Mouse (Mus musculus): ENCODE measurements around the gene Smcp. TPM values are rescaled to one million over a fixed set of nuclear protein-coding genes. Genes with fewer than 3 reads are reported as not detected.

Gene Smcp
- total RNA-seq, 1 experiment from 2014 or later = not detected

DNA sequence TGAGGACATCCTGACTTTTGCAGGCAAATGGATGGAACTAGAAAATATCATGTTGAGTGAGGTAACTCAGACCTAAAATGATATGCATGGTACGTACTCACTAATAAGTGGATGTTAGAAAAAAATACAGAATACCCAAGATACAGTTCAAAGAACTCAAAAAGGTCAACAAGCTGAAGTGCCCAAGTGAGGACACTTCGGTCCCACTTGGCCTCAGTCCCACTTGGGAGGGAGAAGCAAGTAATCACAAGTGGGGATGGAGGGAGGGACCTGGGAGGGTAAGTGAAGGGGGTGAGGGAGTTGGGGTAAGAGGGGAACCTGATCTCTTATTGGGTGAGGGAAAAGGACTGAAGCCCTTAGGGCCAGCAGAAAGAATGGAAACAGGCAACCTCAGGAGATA is 20.0 kb downstream of the Smcp start:
- ATAC-seq (replicated peaks in 1 of 2; ENCODE audit: insufficient read depth in 1 of 2, low FRiP score in 2 of 2, low TSS enrichment in 1 of 2, low read depth in 1 of 2, poor library complexity in 2 of 2, severe bottlenecking in 2 of 2) = no peak

DNA sequence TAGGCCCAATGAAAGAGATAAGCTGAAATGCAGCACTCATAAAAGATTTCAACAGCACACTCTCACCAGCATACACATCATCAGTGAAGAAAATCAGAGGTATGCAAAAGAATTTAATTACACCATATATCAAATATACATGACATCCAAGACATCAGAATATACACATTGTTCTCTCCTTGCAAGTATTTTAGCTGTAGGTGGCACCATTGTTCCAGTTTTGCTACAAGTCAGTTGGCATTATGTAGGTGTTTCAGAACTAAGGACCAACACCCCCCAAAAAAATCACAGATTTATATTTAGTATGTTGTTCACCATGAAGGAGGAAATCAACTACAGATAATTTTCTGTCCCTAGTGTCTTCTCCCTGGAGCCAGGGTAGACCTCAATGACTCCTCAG is 23.4 kb downstream of the Smcp start:
- ATAC-seq (replicated peaks in 1 of 2; ENCODE audit: insufficient read depth in 1 of 2, low FRiP score in 2 of 2, low TSS enrichment in 1 of 2, low read depth in 1 of 2, poor library complexity in 2 of 2, severe bottlenecking in 2 of 2) = no peak

DNA sequence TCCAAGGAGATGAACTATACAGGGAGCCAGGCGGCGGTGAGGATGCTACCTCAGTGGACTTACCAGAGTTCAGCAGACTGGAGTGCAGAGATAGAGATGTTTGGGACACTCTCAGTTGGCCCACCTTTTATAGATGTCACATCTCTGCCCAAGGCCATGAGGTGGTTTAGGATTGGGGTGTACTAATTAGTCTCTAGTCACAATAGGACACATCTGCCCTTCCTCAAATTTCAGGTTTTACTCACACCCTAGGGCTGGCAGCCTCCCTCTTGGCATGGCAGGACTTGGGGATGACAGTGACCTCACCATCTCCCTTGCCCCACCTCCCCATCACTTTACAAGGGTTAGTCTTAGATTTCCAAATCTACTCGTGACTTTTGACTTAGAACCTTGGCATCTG is 54.4 kb downstream of the Smcp start, which contains the start of gene 2310046K23Rik:
TSS of gene 2310046K23Rik (minus strand) at position 101 of the 400 bp plus-strand sequence.
- no peak for ATAC-seq (replicated peaks in 1 of 2; ENCODE audit: insufficient read depth in 1 of 2, low FRiP score in 2 of 2, low TSS enrichment in 1 of 2, low read depth in 1 of 2, poor library complexity in 2 of 2, severe bottlenecking in 2 of 2)

Other genes with a start within 250 kb of the Smcp start
- gene Sprr2d, start 249.9 kb downstream of the Smcp start, total RNA-seq (2017) = not detected in 2 replicates
- not detected in 2 replicates for gene Sprr2e, start 236.9 kb downstream of the Smcp start, total RNA-seq (2017)
- not detected in 2 replicates for gene Sprr2f, start 223.8 kb downstream of the Smcp start, total RNA-seq (2017)
- not detected in 2 replicates for gene Sprr2h, start 203.3 kb downstream of the Smcp start, total RNA-seq (2017)
- gene Sprr2i, start 181.0 kb downstream of the Smcp start, total RNA-seq (2017) = not detected in 2 replicates
- gene Sprr2j-ps, start 170.9 kb downstream of the Smcp start, total RNA-seq (2017) = not detected in 2 replicates
- 1.0 and 1.6 TPM in 2 replicates for gene Gm9774, start 159.6 kb downstream of the Smcp start, total RNA-seq (2017)
- gene Sprr2k, start 156.4 kb downstream of the Smcp start, total RNA-seq (2017) = not detected in 2 replicates
- not detected in 2 replicates for gene Sprr1b, start 150.2 kb downstream of the Smcp start, total RNA-seq (2017)
- gene Sprr3, start 130.3 kb downstream of the Smcp start, total RNA-seq (2017) = not detected in 2 replicates
- gene Sprr1a, start 103.1 kb downstream of the Smcp start, total RNA-seq (2017) = not detected in 2 replicates
- not detected in 2 replicates for gene Sprr4, start 88.5 kb downstream of the Smcp start, total RNA-seq (2017)
- gene 2310046K23Rik, start 54.5 kb downstream of the Smcp start, total RNA-seq (2017) = not detected in 2 replicates
- gene Ivl, start 15.3 kb downstream of the Smcp start, total RNA-seq (2017) = not detected in 2 replicates
- not detected in 2 replicates for gene 2210017I01Rik, start 18.5 kb upstream of the Smcp start, total RNA-seq (2017)
- gene Lce6a, start 32.7 kb upstream of the Smcp start, total RNA-seq (2017) = not detected in 2 replicates
- not detected in 2 replicates for gene Lce1a1, start 59.3 kb upstream of the Smcp start, total RNA-seq (2017)
- not detected in 2 replicates for gene Lce1b, start 67.9 kb upstream of the Smcp start, total RNA-seq (2017)
- gene Lce1a2, start 81.3 kb upstream of the Smcp start, total RNA-seq (2017) = not detected in 2 replicates
- gene Lce1c, start 90.2 kb upstream of the Smcp start, total RNA-seq (2017) = not detected in 2 replicates
- gene Lce1d, start 98.2 kb upstream of the Smcp start, total RNA-seq (2017) = not detected in 2 replicates
- not detected in 2 replicates for gene Lce1e, start 120.1 kb upstream of the Smcp start, total RNA-seq (2017)
- not detected in 2 replicates for gene Lce1f, start 131.4 kb upstream of the Smcp start, total RNA-seq (2017)
- gene Gm38119, start 150.1 kb upstream of the Smcp start, total RNA-seq (2017) = not detected in 2 replicates
- gene Lce1g, start 163.3 kb upstream of the Smcp start, total RNA-seq (2017) = not detected in 2 replicates
- gene Lce1h, start 176.1 kb upstream of the Smcp start, total RNA-seq (2017) = not detected in 2 replicates
- gene Lce1i, start 189.9 kb upstream of the Smcp start, total RNA-seq (2017) = not detected in 2 replicates
- gene Lce1j, start 201.5 kb upstream of the Smcp start, total RNA-seq (2017) = not detected in 2 replicates
- not detected in 2 replicates for gene Lce1k, start 218.9 kb upstream of the Smcp start, total RNA-seq (2017)
- not detected in 2 replicates for gene Kprp, start 238.2 kb upstream of the Smcp start, total RNA-seq (2017)

Measured in hematopoietic stem cell, adult 5-6 weeks (primary cell).